Mouse (Mus musculus) lung, postnatal 4 days (tissue): Measurements from ENCODE around the gene Zmiz1.
A peak's percentile ranks its signal among the peaks of the same experiment; 100 is the strongest.

Source experiments
- DNase-seq, 2 experiments: peaks; one replicate each; pipeline ENCODE4 v3.0.0; 2021

Zmiz1 gene

GRCm38 (mm10) chr14:25456666-25457433 lies 2.1 kb upstream of the Zmiz1 start:
- peak; percentile 51 to 70 for DNase-seq

- DNase-seq: peak; percentile 99
Measured at GRCm38 (mm10) chr14:25457434-25457957, 1.5 kb upstream of the Zmiz1 start.

DNA sequence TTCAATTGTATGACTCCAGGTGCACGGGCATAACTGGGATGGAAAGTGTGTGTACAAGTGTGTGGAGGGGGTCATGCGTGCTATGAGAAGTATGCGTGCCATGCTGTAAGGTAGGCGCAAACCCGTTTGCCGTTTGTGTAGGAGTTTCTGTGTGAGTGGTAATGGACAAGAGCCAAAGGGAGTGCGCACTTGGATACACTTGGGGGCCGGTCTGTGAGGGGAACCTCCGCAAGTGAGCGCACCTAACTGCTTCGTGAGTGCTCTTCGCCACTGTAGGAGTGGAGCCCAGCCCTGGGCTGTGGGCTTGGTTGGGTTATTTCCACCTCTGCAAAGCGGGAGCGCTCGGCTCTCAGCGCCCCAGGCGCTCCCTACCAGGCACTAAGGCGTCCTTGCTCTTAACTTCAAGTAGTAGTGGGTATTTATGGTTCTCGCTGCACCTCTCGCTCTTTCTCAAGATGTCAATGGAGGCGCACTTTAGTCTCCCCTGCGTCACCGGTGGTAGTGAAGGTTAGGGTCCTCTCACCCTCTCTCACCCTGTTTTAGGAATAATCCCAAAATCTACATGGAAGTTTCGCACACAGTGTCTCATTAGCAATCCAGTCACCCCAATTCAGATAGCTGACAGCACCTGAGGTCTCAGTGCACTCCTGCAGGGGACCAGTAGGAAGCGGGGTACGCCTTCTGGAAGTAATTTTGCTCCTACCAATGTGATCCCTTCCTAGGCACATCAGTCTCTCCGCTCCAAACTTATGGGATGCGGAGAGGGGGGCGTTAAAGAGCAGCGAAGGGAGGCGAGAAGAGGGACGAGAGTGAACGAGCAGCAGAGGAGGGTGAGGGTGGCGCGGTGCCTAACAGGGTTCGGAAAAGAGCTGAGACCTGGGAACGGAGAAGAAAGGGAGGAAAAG lies 622 bp upstream of the Zmiz1 start:
- DNase-seq: peak; percentile 63 to 64

GRCm38 (mm10) chr14:25459394-25459997 lies 511 bp downstream of the Zmiz1 start:
- no peak for DNase-seq

- peak; percentile 75 to 85 for DNase-seq
Measured at GRCm38 (mm10) chr14:25459998-25460800, 1.2 kb downstream of the Zmiz1 start.

DNA sequence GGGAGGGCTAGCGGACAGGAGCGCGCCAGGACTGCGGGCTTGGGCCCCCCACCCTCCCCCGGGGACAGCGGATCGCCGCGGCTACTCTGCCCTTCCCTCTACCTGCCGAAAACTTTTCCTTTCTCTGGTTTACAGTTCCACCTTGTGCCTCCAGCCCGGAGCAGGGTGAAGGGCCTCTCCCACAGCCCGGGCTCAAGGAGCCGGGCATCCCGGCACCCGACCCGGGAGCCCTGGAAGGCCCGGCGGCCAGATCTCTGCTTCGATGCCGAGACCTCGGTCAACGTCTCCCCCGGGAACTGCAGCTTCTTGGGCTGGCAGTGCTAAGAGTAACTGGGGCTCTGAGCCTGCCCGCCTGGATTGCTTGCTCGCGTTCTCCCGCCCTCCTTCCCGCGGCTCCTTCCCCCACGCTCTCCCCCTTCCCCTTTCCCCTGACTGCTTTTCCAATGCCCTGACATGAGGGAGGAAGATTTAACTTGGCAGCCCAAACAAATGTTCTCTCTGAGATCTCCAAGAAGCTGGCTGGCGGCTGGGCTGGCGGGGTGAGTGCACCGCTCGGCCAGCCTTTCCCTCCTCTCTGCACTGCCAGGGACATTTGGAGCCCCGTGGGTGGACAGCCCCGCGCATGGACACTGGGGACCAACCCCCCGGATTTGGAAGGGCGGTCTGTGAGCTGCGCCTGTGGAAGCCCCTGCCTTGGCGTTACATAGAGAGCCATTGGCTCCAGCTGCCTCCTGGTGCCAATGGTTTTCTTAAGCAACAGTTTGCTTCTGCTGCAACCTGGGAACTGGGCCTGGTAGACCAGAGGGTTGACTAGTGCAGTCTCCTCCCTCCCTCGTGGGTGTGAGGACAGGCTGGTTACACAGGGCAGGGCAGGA lies 2.1 kb downstream of the Zmiz1 start:
- DNase-seq: peak; percentile 76 to 86

DNA sequence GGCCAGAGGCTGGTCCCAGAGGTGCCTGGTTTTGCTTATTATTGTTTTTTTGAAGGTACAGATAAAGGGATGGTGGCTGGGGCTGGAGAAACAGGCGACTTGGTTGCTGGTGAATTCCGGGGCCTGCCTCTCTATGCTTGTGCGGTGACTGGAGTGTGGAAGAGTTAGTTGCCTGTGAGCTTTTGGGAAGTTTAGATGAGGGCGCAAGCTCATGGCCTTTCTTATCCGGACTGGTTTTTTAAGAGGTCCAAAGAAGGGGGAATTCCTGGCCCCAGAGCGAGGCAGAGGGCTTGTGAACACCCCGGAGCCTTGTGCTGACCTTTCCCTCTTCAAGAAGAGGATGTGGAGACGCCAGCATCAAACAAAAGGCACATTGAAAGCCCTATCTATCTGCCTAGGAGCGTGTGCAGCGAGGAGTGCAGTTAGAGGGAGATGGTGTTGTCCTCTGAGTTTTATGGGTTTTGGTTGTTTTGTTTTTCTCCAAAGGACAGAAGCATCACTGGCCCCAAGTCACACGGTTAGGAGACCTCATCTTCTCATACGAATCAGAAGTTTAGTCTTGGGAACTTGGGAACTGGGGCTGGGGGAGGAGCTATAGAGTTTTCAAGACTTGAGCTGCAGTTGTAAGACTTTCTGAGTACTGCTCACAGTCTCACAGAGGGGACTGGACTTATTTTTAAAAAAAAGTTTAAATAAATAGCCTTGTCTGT lies 2.8 kb downstream of the Zmiz1 start:
- no peak for DNase-seq

DNA sequence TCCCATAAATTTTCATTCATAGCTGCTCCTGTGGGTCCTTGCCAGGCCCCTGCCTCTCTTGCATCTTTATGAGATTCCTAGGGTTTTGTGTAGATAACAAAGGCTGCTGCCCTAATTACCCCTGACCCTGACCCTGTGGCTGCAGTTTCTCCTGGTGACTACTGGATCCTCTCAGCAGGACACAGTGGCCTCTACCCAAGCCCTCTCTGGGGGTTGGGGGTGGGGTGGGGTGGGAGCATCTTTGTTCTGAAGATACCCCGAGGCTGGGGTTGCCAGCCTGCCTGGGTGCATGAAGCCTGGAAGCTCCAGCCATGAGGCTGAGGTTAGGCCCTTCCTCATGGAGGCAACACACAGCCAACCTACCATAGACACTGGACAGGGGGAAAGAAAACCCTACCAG lies 4.0 kb downstream of the Zmiz1 start:
- no peak for DNase-seq

- peak; percentile 76 to 80 for DNase-seq
Measured at GRCm38 (mm10) chr14:25463919-25464318, 4.9 kb downstream of the Zmiz1 start.

DNA sequence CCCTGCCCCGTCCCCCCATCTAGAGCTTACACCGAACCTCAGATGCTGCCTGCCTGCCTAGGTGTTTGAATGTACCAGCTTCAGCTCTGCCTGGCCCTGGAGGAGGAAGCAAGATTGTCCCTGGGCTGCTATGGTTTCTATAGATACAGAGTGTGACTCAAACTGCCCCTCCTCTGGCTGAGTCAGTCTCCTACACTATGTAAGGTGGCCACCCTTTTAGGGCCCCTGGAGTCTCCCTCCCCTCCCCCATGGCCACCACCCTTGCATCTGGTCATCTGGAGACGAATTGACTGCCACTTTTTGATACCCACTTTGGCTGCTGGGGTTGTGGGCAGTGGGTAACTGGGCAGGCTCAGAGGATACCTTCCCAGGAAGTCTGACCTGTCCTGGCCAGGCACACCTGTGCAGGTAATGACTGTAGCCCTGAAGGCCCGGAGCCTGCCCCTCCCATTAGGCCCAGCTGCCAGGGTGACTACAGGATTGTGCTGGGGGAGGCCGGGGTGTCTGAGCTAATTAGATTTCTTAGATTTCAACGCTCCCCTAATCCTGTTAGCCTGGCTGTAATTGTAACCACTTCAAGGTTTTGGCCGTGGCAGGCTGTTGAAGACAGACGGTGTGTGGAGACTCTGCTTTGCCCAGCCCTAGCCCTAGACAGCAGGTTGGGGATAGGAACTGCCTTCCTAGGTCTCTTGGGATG lies 5.8 kb downstream of the Zmiz1 start:
- DNase-seq: no peak

GRCm38 (mm10) chr14:25466361-25466760 lies 7.4 kb downstream of the Zmiz1 start:
- peak in 1 of 2 experiments; percentile 48 for DNase-seq

DNA sequence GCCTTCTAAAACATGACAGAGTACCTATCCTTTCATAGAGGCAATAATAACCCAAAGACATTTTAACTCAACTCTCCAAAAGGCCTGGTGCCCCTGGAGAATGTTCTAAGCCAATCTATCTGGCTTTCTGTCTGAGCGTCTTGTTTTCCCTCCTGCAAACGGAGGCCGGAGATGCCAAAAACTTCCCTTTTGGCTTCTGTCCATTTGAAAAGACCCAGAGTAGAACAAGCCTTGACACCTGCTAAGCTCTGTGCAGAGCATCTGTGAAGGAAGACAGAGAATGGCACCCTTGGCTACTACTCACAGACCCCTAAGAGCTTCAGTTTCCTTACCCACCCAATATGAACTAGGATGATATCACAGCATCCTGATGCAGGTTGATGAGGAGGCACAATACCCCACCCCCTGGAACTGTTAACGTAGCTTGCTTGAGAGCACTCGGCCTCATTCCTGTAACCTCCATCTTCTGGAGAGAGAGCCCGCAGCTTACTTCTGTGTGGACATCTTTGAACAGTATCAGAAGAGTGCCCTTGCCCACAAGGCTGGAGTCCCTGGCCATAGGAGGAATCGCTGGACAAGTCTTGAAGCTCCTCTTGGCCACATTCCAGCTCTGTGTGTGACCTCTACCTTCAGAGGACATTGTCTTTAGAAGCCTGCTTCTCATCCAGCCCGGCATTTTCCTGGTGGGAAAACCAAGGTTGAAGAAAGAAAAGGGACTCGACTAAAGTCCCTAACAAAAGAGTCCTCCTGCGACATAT lies 9.1 kb downstream of the Zmiz1 start:
- no peak for DNase-seq

DNA sequence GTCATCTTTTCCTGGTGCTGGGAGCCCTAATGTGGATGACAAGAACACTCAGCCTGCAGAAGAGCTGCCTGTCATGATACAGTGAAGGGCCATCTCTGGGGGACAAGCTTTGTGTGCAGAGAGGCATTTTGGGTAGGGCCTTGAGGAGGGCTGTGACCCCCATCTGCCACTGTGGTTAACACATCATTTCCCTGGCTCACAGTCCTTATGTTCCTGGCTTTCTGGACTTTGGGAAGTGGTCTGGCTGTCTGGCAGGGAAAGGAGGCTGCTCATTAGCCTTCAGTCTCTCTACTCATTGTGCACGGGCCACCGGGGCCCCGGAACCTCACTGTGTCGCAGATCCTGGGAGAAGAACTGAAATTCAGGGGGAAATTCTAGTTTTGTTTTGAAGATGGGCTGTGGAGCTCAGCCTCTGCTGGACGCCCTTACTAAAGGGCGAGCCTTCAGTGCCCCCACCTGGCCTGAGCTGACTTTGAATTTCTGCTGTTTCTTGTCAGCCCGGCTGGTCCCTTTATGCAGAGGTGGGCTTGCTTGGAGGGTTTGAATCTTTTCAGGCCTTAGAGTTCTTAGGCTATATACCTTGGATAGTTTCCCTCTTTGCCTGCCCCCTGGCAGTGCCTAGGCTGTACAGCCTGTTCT lies 10.0 kb downstream of the Zmiz1 start:
- peak in 1 of 2 experiments; percentile 48 for DNase-seq

DNA sequence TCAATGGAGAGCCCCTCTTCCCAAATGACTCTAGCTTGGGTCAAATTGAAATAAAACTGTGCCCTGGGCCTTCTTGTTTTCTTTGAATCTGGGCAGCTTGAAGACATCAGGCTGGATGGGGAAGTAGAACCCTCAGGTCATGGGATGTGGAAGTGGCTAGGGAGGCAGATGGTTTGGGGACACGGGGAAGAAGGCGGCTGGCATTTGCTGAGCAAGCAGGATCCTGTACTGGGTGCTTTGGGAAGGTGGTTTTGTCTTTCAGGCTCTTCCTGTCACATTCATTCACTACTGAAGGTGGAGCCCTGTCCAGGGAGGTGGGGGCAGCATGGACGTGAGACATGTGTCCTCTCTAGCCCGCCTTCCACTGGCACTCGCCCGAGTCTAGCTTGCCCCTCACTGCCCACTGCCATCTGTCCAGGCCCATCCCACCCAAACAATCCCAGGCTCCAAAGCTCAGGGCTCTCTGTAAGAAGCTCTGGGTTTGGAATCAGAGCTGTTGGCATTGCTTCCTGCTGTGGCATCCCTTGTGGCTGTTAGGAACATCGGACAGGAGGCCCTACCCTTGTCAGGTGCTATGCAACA lies 11.3 kb downstream of the Zmiz1 start:
- DNase-seq: no peak

- DNase-seq: peak in 1 of 2 experiments; percentile 36
Measured at GRCm38 (mm10) chr14:25471035-25471434, 12.1 kb downstream of the Zmiz1 start.

GRCm38 (mm10) chr14:25472096-25472861 lies 13.3 kb downstream of the Zmiz1 start:
- peak; percentile 49 to 50 for DNase-seq

DNA sequence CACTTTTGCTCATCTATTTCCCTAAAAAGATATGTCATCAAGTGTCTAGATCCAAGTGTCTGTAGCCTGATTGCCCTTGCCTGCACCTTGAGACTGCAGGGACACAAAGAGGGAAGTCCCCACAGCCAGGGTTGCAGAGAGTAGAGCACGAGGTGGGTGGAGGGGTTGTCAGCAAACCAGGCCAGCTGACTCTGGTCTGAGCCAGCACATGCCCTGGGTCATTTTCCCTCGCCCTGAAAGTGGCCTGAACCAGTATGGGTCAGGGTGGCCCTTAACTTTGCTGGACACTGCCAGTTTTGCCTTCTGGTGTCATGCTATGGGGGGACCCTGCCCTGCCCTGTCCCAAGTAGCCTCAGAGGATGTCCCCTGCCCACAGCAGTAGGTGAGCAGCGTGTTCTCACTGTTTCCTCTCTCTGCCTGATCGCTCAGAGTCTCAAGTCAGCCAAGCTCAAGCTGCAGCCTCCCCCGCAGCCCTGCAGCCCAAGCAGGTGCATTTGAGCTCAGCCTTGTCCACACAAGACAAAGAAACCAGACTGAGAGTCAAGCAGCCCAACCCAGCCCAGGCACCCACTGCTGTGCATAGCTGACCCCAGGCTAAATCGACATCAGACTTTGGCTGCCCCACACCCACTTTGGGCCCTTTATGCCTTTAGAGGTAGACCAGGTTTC lies 14.1 kb downstream of the Zmiz1 start:
- peak; percentile 57 to 63 for DNase-seq
